Mouse (Mus musculus): Measurements from ENCODE around the gene Tmem72. TPM values are rescaled to one million over a fixed set of nuclear protein-coding genes. Genes with fewer than 3 reads are reported as not detected.

Tmem72 gene
- total RNA-seq, 2 experiments from 2014 or later, result 0.02 TPM; not detected in 1

Small RNAs within 50 kb of the gene (microRNA-seq; reads per million reads assigned to microRNA genes)
- gene Mir7043, result 0 to 2.0 reads per million in 2 experiments

Other genes with a start within 250 kb of the Tmem72 start
- not detected for gene Olfr211, start 227.8 kb downstream of the Tmem72 start, total RNA-seq (2021)
- gene Olfr212, start 210.4 kb downstream of the Tmem72 start, total RNA-seq (2021), result not detected
- gene Olfr213, start 178.5 kb downstream of the Tmem72 start, total RNA-seq (2021), result not detected
- 1 to 10 TPM; 1.5 to 1.8 TPM for gene Gm5580, start 165.8 kb downstream of the Tmem72 start, total RNA-seq (2021)
- gene Olfr214, start 162.7 kb downstream of the Tmem72 start, total RNA-seq (2021), result not detected
- gene Olfr215, start 132.7 kb downstream of the Tmem72 start, total RNA-seq (2021), result not detected
- 10 to 100 TPM; 12.6 to 14.8 TPM for gene Zfp422, start 87.9 kb downstream of the Tmem72 start, total RNA-seq (2021)
- gene Depp1, start 66.3 kb downstream of the Tmem72 start, total RNA-seq (2021), result 10 to 100 TPM in 1 of 2 experiments, 1 to 10 TPM in 1; 7.4 to 43.8 TPM
- gene Rassf4, start 43.0 kb downstream of the Tmem72 start, total RNA-seq (2021), result 1 to 10 TPM; 5.1 to 5.2 TPM

All from gastrocnemius, postnatal 14 days (tissue).